Comparison of ENCODE assay signal across 17 mouse cellular contexts in the genomic region with DNA sequence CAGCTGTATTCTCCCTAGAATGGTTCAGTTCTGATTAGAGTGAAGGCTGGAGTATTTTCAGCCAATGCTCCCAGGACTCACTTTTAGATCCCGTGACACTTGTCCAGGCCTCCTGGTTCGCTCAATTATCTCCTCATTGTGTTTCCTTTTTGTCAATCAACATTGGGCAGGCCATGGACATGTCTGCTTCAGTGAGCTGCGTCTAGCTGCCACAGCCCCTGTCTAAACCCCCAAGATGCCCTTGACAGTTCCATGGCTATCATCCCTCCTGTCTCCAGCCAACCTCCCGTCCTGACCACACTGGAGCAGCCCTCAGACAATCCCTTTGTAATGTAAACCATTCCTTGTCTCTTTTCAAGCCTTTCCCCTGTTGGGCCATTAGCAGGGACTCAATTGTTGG.
DNase-seq lines count a peak whose midpoint lies in the region; ATAC-seq and TF ChIP-seq lines count a peak whose summit lies in the region.
"Had no signal": no experiment of that assay in that cellular context is flagged by ENCODE, and none has a peak within 500 bp of the region (broad histone marks: within the 10 kb centered on the region; RNA-seq: fewer than 3 reads in every experiment).

No protein-coding gene starts in this region.

- H3K4me1 ChIP-seq in midbrain, embryonic 10.5 days: peaks cover 66% of the 10 kb centered on the region
- H3K4me1 ChIP-seq in midbrain, postnatal 0 days (ENCODE audit: insufficient read depth, low read length): no peaks in the 10 kb centered on the region
- H3K4me1 ChIP-seq in hindbrain, embryonic 14.5 days (replicated peaks; ENCODE audit: control insufficient read depth, insufficient read depth, low read length): peaks cover 14% of the 10 kb centered on the region; the same call in 1 of the 2 replicates
- H3K4me1 ChIP-seq in lung, postnatal 0 days (ENCODE audit: insufficient read depth, low read depth, low read length): no peaks in the 10 kb centered on the region

- H3K36me3 ChIP-seq in midbrain, embryonic 10.5 days: no peaks in the 10 kb centered on the region
- peaks cover 8% of the 10 kb centered on the region for H3K36me3 ChIP-seq in midbrain, postnatal 0 days (ENCODE audit: insufficient read depth, low read length)
- H3K36me3 ChIP-seq in hindbrain, embryonic 14.5 days (replicated peaks; ENCODE audit: control insufficient read depth, insufficient read depth): peaks cover 9% of the 10 kb centered on the region; the same call in 1 of the 2 replicates
- no peaks in the 10 kb centered on the region for H3K36me3 ChIP-seq in lung, postnatal 0 days (ENCODE audit: insufficient read depth, low read length)
- H3K36me3 ChIP-seq: embryonic facial prominence, embryonic 13.5 days; limb, embryonic 12.5 days had no signal

- ATAC-seq in midbrain, postnatal 0 days (ENCODE audit: low FRiP score): no peak
- ATAC-seq in hindbrain, embryonic 14.5 days (ENCODE audit: low FRiP score): 0 out of 2 replicates have a peak, but pooled peaks have one; percentile 36
- no peak for ATAC-seq in lung, postnatal 0 days

- H3K9ac ChIP-seq in midbrain, postnatal 0 days (replicated peaks; ENCODE audit: low read length, poor library complexity, severe bottlenecking): no peak overlapping the region
- no peak overlapping the region for H3K9ac ChIP-seq in hindbrain, embryonic 14.5 days
- no peak overlapping the region for H3K9ac ChIP-seq in lung, postnatal 0 days (replicated peaks; ENCODE audit: low read depth)
- H3K9ac ChIP-seq: embryonic facial prominence, embryonic 13.5 days; limb, embryonic 12.5 days; liver, embryonic 14.5 days had no signal

- H3K9me3 ChIP-seq in midbrain, embryonic 10.5 days (replicated peaks): no peaks in the 10 kb centered on the region
- H3K9me3 ChIP-seq in midbrain, postnatal 0 days (ENCODE audit: low read length): no peaks in the 10 kb centered on the region
- H3K9me3 ChIP-seq in hindbrain, embryonic 14.5 days (ENCODE audit: control insufficient read depth, low read length): no peaks in the 10 kb centered on the region
- no peaks in the 10 kb centered on the region for H3K9me3 ChIP-seq in lung, postnatal 0 days (ENCODE audit: low read length)
- H3K9me3 ChIP-seq: embryonic facial prominence, embryonic 13.5 days; limb, embryonic 12.5 days had no signal

- no peak overlapping the region for H3K4me2 ChIP-seq in midbrain, postnatal 0 days (ENCODE audit: low read depth, low read length, poor library complexity, severe bottlenecking)
- H3K4me2 ChIP-seq in hindbrain, embryonic 14.5 days (replicated peaks): no peak overlapping the region
- no peak overlapping the region for H3K4me2 ChIP-seq in lung, postnatal 0 days (replicated peaks; ENCODE audit: low read depth, low read length)
- H3K4me2 ChIP-seq: embryonic facial prominence, embryonic 13.5 days; limb, embryonic 12.5 days had no signal

- no peak for TF ChIP-seq EP300 in lung, postnatal 0 days (IDR thresholded peaks at IDR 0.05)

- peak; percentile 45 for DNase-seq in embryo, embryonic 10 days (ENCODE audit: low spot score)
- no peak for DNase-seq in embryo, embryonic 9.5 days (ENCODE audit: extremely low spot score)
- peak; percentile 55 for DNase-seq in midbrain, embryonic 10.5 days (ENCODE audit: low spot score)
- no peak for DNase-seq in midbrain, postnatal 0 days (ENCODE audit: low spot score)
- DNase-seq in hindbrain, embryonic 14.5 days (ENCODE audit: low spot score): no peak
- no peak for DNase-seq in adrenal gland, postnatal 10 days
- no peak for DNase-seq in lung, postnatal 0 days (ENCODE audit: low spot score)
- no peak for DNase-seq in layer of hippocampus, adult 9-11 months
- DNase-seq: cerebellum, postnatal 14 days; gastrocnemius, postnatal 10 days; kidney, adult 18-20 months; kidney, postnatal 10 days; lung, postnatal 10 days; thymus, postnatal 14 days had no signal

- no peak overlapping the region for H3K4me3 ChIP-seq in midbrain, embryonic 10.5 days
- H3K4me3 ChIP-seq in midbrain, postnatal 0 days (ENCODE audit: low read depth, low read length): no peak overlapping the region
- no peak overlapping the region for H3K4me3 ChIP-seq in hindbrain, embryonic 14.5 days (replicated peaks; ENCODE audit: low read length)
- H3K4me3 ChIP-seq in lung, postnatal 0 days (ENCODE audit: low read depth, low read length): no peak overlapping the region
- H3K4me3 ChIP-seq: embryonic facial prominence, embryonic 13.5 days; limb, embryonic 12.5 days had no signal

- TF ChIP-seq CTCF in midbrain, postnatal 0 days (IDR thresholded peaks at IDR 0.05): no peak
- no peak for TF ChIP-seq CTCF in lung, postnatal 0 days (IDR thresholded peaks at IDR 0.05)

- H3K27ac ChIP-seq in midbrain, embryonic 10.5 days (replicated peaks): peak overlapping the region; percentile 83
- H3K27ac ChIP-seq in midbrain, postnatal 0 days (ENCODE audit: low read depth, low read length): no peak overlapping the region
- no peak overlapping the region for H3K27ac ChIP-seq in hindbrain, embryonic 14.5 days
- no peak overlapping the region for H3K27ac ChIP-seq in lung, postnatal 0 days (ENCODE audit: low read length)
- H3K27ac ChIP-seq: embryonic facial prominence, embryonic 13.5 days; limb, embryonic 12.5 days; liver, embryonic 14.5 days had no signal

- H3K27me3 ChIP-seq in midbrain, embryonic 10.5 days (ENCODE audit: low read depth, poor library complexity, severe bottlenecking): no peaks in the 10 kb centered on the region
- H3K27me3 ChIP-seq in midbrain, postnatal 0 days (ENCODE audit: insufficient read depth, low read length): no peaks in the 10 kb centered on the region
- no peaks in the 10 kb centered on the region for H3K27me3 ChIP-seq in hindbrain, embryonic 14.5 days (ENCODE audit: control insufficient read depth, insufficient read depth, low read length)
- H3K27me3 ChIP-seq in lung, postnatal 0 days (replicated peaks; ENCODE audit: insufficient read depth, low read length): no peaks in the 10 kb centered on the region
- H3K27me3 ChIP-seq: embryonic facial prominence, embryonic 13.5 days; limb, embryonic 12.5 days had no signal

- 23% methylated on average over 4 of the region's 4 CpGs for WGBS in midbrain, embryonic 10.5 days
- WGBS in midbrain, postnatal 0 days: 33% methylated on average over 4 of the region's 4 CpGs
- WGBS in hindbrain, embryonic 14.5 days: 20% methylated on average over 4 of the region's 4 CpGs
- WGBS in lung, postnatal 0 days: 81% methylated on average over 4 of the region's 4 CpGs

Comparison
In these comparisons a context has a peak if more than half of its experiments do, and no peak if none do; other contexts are left out.
1. DNase-seq: peak in embryo, embryonic 10 days (single experiment) and midbrain, embryonic 10.5 days (single experiment); none in embryo, embryonic 9.5 days (single experiment), midbrain, postnatal 0 days (single experiment), hindbrain, embryonic 14.5 days (single experiment), adrenal gland, postnatal 10 days (single experiment), lung, postnatal 0 days (single experiment) and layer of hippocampus, adult 9-11 months (single experiment).